Mouse (Mus musculus) CH12.LX (cell line): ENCODE data around the gene Zfp609. TPM values are rescaled to one million over a fixed set of nuclear protein-coding genes. Genes with fewer than 3 reads are reported as not detected.

Experiments used
- DNase-seq: peaks from one replicate; pipeline ENCODE4 v3.0.0-alpha.2; 2013; ENCODE audit errors: extremely low read depth
- H3K27ac ChIP-seq: 2 replicates; pipeline ENCODE4 v1.5.1; 2012; ENCODE audit warnings: low read depth, mild to moderate bottlenecking, control low read depth, moderate library complexity; ENCODE audit not compliant: insufficient read depth
- H3K27me3 ChIP-seq: replicated peaks from 2 replicates; pipeline ENCODE3; 2012; ENCODE audit warnings: inconsistent platforms
- H3K36me3 ChIP-seq, 2 experiments: replicated peaks in 1 of 2; 2 replicates each; pipeline versions ENCODE3 to v1.6.1; 2012; ENCODE audit warnings: inconsistent platforms in 1 of 2, low read length in 1 of 2, mild to moderate bottlenecking in 1 of 2, mixed read lengths in 1 of 2, moderate library complexity in 1 of 2; ENCODE audit not compliant: control insufficient read depth in 1 of 2, insufficient read depth in 1 of 2
- H3K4me1 ChIP-seq, 2 experiments: 2 replicates each; pipeline ENCODE4 v1.6.1; 2012; ENCODE audit warnings: inconsistent platforms in 1 of 2, moderate library complexity in 1 of 2; ENCODE audit not compliant: insufficient read depth in 2 of 2, control insufficient read depth in 1 of 2
- H3K4me2 ChIP-seq: 2 replicates; pipeline ENCODE4 v1.6.1; 2012; ENCODE audit warnings: low read depth, mild to moderate bottlenecking, control low read depth; ENCODE audit not compliant: poor library complexity, insufficient read depth, severe bottlenecking
- H3K4me3 ChIP-seq, 3 experiments: fragments of 150-350 bp in 1 of 3; sonication (generic) in 1 of 3; replicated peaks in 1 of 3; 2 replicates each; pipeline versions ENCODE3 to v1.5.1; 2011 to 2012; ENCODE audit warnings: low read depth in 2 of 3, low read length in 2 of 3, mild to moderate bottlenecking in 2 of 3, moderate library complexity in 2 of 3, control low read depth in 1 of 3, improper control_type of control experiment in 1 of 3, inconsistent platforms in 1 of 3, mixed read lengths in 1 of 3; ENCODE audit not compliant: poor library complexity in 1 of 3
- H3K79me2 ChIP-seq: replicated peaks from 2 replicates; pipeline ENCODE4 v1.6.1; 2012; ENCODE audit warnings: mild to moderate bottlenecking, moderate library complexity; ENCODE audit not compliant: control insufficient read depth, poor library complexity, insufficient read depth, severe bottlenecking; ENCODE audit errors: extremely low read depth
- H3K9ac ChIP-seq: 2 replicates; pipeline ENCODE4 v1.6.1; 2012; ENCODE audit warnings: low read depth, mild to moderate bottlenecking, control low read depth, moderate library complexity; ENCODE audit not compliant: insufficient read depth
- H3K9me3 ChIP-seq: replicated peaks from 2 replicates; pipeline ENCODE3; 2012; ENCODE audit warnings: low read length, inconsistent platforms, mixed read lengths
- BHLHE40 ChIP-seq: IDR thresholded peaks from 2 replicates; pipeline ENCODE4 v1.6.1; 2011; ENCODE audit warnings: mild to moderate bottlenecking, low read depth, low read length, improper control_type of control experiment
- ELF1 ChIP-seq: IDR thresholded peaks from 2 replicates; pipeline ENCODE4 v1.6.1; 2014; ENCODE audit warnings: low read depth, mild to moderate bottlenecking, inconsistent platforms, low read length, improper control_type of control experiment
- EP300 ChIP-seq: IDR thresholded peaks from 2 replicates; pipeline ENCODE4 v1.6.1; 2011; ENCODE audit warnings: low read length, improper control_type of control experiment
- ETS1 ChIP-seq: conservative IDR thresholded peaks from 2 replicates; pipeline ENCODE4 v1.6.1; 2012; ENCODE audit warnings: low read depth, mild to moderate bottlenecking, inconsistent platforms, low read length, improper control_type of control experiment, moderate library complexity
- IRF4 ChIP-seq: IDR thresholded peaks from 2 replicates; pipeline ENCODE4 v1.6.1; 2014; ENCODE audit warnings: low read depth, mild to moderate bottlenecking, inconsistent platforms, low read length, improper control_type of control experiment
- JUN ChIP-seq: IDR thresholded peaks from 2 replicates; pipeline ENCODE4 v1.6.1; 2011; ENCODE audit warnings: low read depth, mild to moderate bottlenecking, low read length, improper control_type of control experiment, moderate library complexity; ENCODE audit not compliant: insufficient read depth
- JUND ChIP-seq: conservative IDR thresholded peaks from 2 replicates; pipeline ENCODE4 v1.6.1; 2011; ENCODE audit warnings: low read depth, low read length, improper control_type of control experiment
- KAT2A ChIP-seq: IDR thresholded peaks from 2 replicates; pipeline ENCODE4 v1.6.1; 2012; ENCODE audit warnings: low read length, improper control_type of control experiment, inconsistent platforms; ENCODE audit not compliant: insufficient replicate concordance
- MAZ ChIP-seq: IDR thresholded peaks from 2 replicates; pipeline ENCODE4 v1.6.1; 2012; ENCODE audit warnings: low read depth, mild to moderate bottlenecking, inconsistent platforms, low read length, improper control_type of control experiment, moderate library complexity
- NELFE ChIP-seq: IDR thresholded peaks from 2 replicates; pipeline ENCODE4 v1.6.1; 2011; ENCODE audit warnings: low read depth, low read length, improper control_type of control experiment
- NRF1 ChIP-seq: IDR thresholded peaks from 2 replicates; pipeline ENCODE4 v1.6.1; 2014; ENCODE audit warnings: low read depth, mild to moderate bottlenecking, inconsistent platforms, low read length, improper control_type of control experiment, moderate library complexity
- POLR2A ChIP-seq: IDR thresholded peaks from 2 replicates; pipeline ENCODE4 v1.6.1; 2011; ENCODE audit warnings: low read depth, mild to moderate bottlenecking, improper control_type of control experiment, low read length
- RCOR1 ChIP-seq: conservative IDR thresholded peaks from 2 replicates; pipeline ENCODE4 v1.6.1; 2012; ENCODE audit warnings: low read depth, mild to moderate bottlenecking, inconsistent platforms, low read length, improper control_type of control experiment
- TCF12 ChIP-seq: IDR thresholded peaks from 2 replicates; pipeline ENCODE4 v1.6.1; 2014; ENCODE audit warnings: low read depth, mild to moderate bottlenecking, inconsistent platforms, low read length, improper control_type of control experiment
- UBTF ChIP-seq: IDR thresholded peaks from 2 replicates; pipeline ENCODE4 v1.6.1; 2012; ENCODE audit warnings: low read depth, mild to moderate bottlenecking, inconsistent platforms, low read length, improper control_type of control experiment, moderate library complexity
- USF2 ChIP-seq: conservative IDR thresholded peaks from 2 replicates; pipeline ENCODE4 v1.6.1; 2011; ENCODE audit warnings: low read depth, low read length, improper control_type of control experiment
- dilution Hi-C: fragments of 300-500 bp; cut with MboI; formaldehyde crosslinking; loops from 2 replicates; pipeline ENCODE4 v1.14.3; 2020; ENCODE audit warnings: low sequenced_read_pairs; ENCODE audit not compliant: extremely low pct_unique_long_range_greater_than_20kb, extremely low pct_ligation_motif_present
- in situ Hi-C: fragments of 300-500 bp; cut with MboI; formaldehyde crosslinking; loops from 3 replicates; pipeline ENCODE4 v1.14.3; 2019; ENCODE audit warnings: low sequenced_read_pairs, low pct_ligation_motif_present, low pct_unique_long_range_greater_than_20kb, mixed read lengths
- polyA plus RNA-seq: library from polyadenylated mRNA; unstranded; fragments of >175 nt; gene quantifications from 2 replicates; pipeline ENCODE4 v1.2.1, GENCODE M21; 2012; ENCODE audit warnings: low read depth; ENCODE audit not compliant: insufficient read length
- total RNA-seq, 2 experiments: library from RNA; depleted of rRNA; stranded (reverse); fragments of 300-350 nt in 1 of 2; fragments of >200 nt in 1 of 2; gene quantifications; 2 replicates each; pipeline ENCODE4 v1.2.3; 2012 to 2014

Zfp609 gene
- total and polyA plus RNA-seq, 3 experiments = 1.2 to 15.4 (median 3.2) TPM

DNA sequence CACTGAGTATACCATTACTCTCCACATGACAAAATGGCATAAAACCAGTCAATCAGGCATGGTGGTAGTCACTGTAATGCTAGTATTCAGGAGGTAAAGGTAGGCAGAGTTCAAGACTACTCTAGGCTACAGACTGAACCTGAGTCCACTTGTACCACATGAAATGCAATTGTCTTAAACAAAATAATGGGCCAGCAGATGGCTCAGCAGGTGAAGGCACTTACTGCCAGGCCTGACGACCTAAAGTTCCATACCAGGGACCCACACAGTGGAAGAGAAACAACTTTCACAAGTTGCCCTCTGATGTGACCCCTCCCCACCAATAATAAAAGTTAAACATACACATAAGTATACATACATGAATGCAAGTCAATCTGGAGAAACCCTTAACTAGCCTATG is 19.5 kb downstream of the Zfp609 start:
- H3K9me3 ChIP-seq = no peaks in the 10 kb centered on the region
- dilution Hi-C loops (no loop called here), in situ Hi-C loops (no loop called here)
- no peak overlapping the region for H3K9ac ChIP-seq
- H3K36me3 ChIP-seq = peaks cover 0 to 12% of the 10 kb centered on the region in 2 experiments
- no peaks in the 10 kb centered on the region for H3K27me3 ChIP-seq
- no peak overlapping the region for H3K4me2 ChIP-seq
- no peak for DNase-seq
- no peaks in the 10 kb centered on the region; a peak in 1 of 4 replicates for H3K4me1 ChIP-seq
- TF ChIP-seq KAT2A = no peak
- no peak for TF ChIP-seq IRF4
- no peak overlapping the region for H3K4me3 ChIP-seq
- H3K79me2 ChIP-seq = peaks cover 9% of the 10 kb centered on the region; the same call in 1 of the 2 replicates
- no peak overlapping the region for H3K27ac ChIP-seq

DNA sequence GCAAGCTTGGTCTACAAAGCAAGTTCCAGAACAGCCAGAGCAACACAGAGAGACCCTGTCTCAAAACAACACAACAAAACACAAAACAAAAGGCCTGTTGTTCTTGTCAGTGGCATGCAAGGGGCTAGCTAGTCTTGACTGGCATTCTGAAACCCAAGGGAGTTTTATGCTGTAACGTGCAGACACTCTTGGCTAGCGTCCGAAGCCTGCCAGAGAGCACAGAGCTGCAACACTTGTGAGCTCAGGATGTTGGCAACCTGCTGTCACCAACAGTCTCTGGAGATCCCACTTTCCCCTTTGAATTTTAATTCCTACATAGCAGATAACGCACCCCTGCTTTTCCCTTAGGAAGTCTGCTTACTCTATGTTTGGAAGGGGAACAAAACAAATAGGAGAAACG is 20.1 kb downstream of the Zfp609 start:
- Histone ChIP-seq H3K9ac (no peak overlapping the region), H3K27me3 (no peaks in the 10 kb centered on the region), H3K36me3 (peaks cover 0 to 12% of the 10 kb centered on the region in 2 experiments), H3K79me2 (peaks cover 11% of the 10 kb centered on the region; the same call in 1 of the 2 replicates), H3K4me1 (no peaks in the 10 kb centered on the region; a peak in 1 of 4 replicates), H3K27ac (no peak overlapping the region)
- no peak for DNase-seq
- TF ChIP-seq POLR2A (no peak), USF2 (no peak), BHLHE40 (no peak), TCF12 (no peak), ETS1 (no peak), NRF1 (no peak), EP300 (no peak), MAZ (no peak), IRF4 (no peak), RCOR1 (no peak), JUND (no peak), JUN (no peak), NELFE (no peak), ELF1 (no peak), UBTF (no peak)
- TF ChIP-seq, all 38 proteins: peak for 0
- dilution Hi-C loops (no loop called here), in situ Hi-C loops (no loop called here)
- Histone ChIP-seq H3K4me3 (no peak overlapping the region), H3K4me2 (no peak overlapping the region), H3K9me3 (no peaks in the 10 kb centered on the region)
